Mouse (Mus musculus): ENCODE data around the gene Sigirr. TPM values are rescaled to one million over a fixed set of nuclear protein-coding genes. Genes with fewer than 3 reads are reported as not detected.

The Sigirr gene
- polyA plus RNA-seq, 1 experiment = 3.9 TPM

GRCm38 (mm10) chr7:141143112-141143511, 42.7 kb upstream of the Sigirr start:
- no peaks in the 10 kb centered on the region for H3K27me3 ChIP-seq (ENCODE audit: control insufficient read depth, insufficient read depth, low read length)
- H3K4me3 ChIP-seq (ENCODE audit: control insufficient read depth, low read depth, low read length) = no peak overlapping the region
- TF ChIP-seq CTCF (IDR thresholded peaks at IDR 0.05; ENCODE audit: control insufficient read depth, insufficient read depth, insufficient replicate concordance, low read depth, low read length) = peak; percentile 47; the same call in 1 of the 2 replicates
- TF ChIP-seq POLR2A (IDR thresholded peaks at IDR 0.05; ENCODE audit: control insufficient read depth, low read depth, low read length) = no peak
- no peaks in the 10 kb centered on the region; the same call in 1 of the 2 replicates for H3K36me3 ChIP-seq (ENCODE audit: control insufficient read depth, insufficient read depth, low read length)
- H3K4me1 ChIP-seq (ENCODE audit: control insufficient read depth, insufficient read depth, low read length) = peaks cover 6% of the 10 kb centered on the region; the same call in 1 of the 2 replicates
- H3K27ac ChIP-seq (ENCODE audit: control insufficient read depth, insufficient read depth, low read depth, low read length) = peak overlapping the region; percentile 52

DNA sequence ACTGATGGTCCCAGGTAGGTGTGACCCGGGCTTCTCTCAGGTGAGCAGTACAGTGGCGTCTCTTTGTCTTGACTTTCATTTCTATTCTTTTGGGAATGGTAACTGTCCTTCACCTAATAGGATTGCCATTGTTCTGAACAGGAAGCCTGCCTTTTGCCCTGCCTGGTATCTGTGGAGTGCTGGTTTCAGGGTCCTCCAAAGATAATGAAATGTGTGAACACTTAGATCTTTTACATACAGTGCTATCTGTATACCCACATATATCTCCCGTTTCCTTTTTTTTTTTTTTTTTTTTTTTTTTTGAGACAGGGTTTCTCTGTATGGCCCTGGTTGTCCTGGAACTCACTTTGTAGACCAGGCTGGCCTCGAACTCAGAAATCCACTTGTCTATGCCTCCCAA, 41.0 kb upstream of the Sigirr start:
- Histone ChIP-seq H3K27ac (ENCODE audit: control insufficient read depth, insufficient read depth, low read depth, low read length) (no peak overlapping the region), H3K36me3 (ENCODE audit: control insufficient read depth, insufficient read depth, low read length) (no peaks in the 10 kb centered on the region; the same call in 1 of the 2 replicates), H3K4me1 (ENCODE audit: control insufficient read depth, insufficient read depth, low read length) (0 out of 2 replicates have a peak, but pooled peaks cover 3% of the 10 kb centered on the region), H3K4me3 (ENCODE audit: control insufficient read depth, low read depth, low read length) (no peak overlapping the region), H3K27me3 (ENCODE audit: control insufficient read depth, insufficient read depth, low read length) (no peaks in the 10 kb centered on the region)
- no peak for TF ChIP-seq CTCF (IDR thresholded peaks at IDR 0.05; ENCODE audit: control insufficient read depth, insufficient read depth, insufficient replicate concordance, low read depth, low read length)
- no peak for TF ChIP-seq POLR2A (IDR thresholded peaks at IDR 0.05; ENCODE audit: control insufficient read depth, low read depth, low read length)

- no peaks in the 10 kb centered on the region; the same call in 1 of the 2 replicates for H3K4me1 ChIP-seq (ENCODE audit: control insufficient read depth, insufficient read depth, low read length)
- TF ChIP-seq POLR2A (IDR thresholded peaks at IDR 0.05; ENCODE audit: control insufficient read depth, low read depth, low read length) (no peak), CTCF (IDR thresholded peaks at IDR 0.05; ENCODE audit: control insufficient read depth, insufficient read depth, insufficient replicate concordance, low read depth, low read length) (no peak)
- H3K27me3 ChIP-seq (ENCODE audit: control insufficient read depth, insufficient read depth, low read length) = no peaks in the 10 kb centered on the region
- peak overlapping the region; percentile 92; the same call in 1 of the 2 replicates for H3K27ac ChIP-seq (ENCODE audit: control insufficient read depth, insufficient read depth, low read depth, low read length)
- peaks cover 1% of the 10 kb centered on the region; the same call in 1 of the 2 replicates for H3K36me3 ChIP-seq (ENCODE audit: control insufficient read depth, insufficient read depth, low read length)
- peak overlapping the region; percentile 97 for H3K4me3 ChIP-seq (ENCODE audit: control insufficient read depth, low read depth, low read length)
Observed at GRCm38 (mm10) chr7:141131904-141132755, 31.8 kb upstream of the Sigirr start.

DNA sequence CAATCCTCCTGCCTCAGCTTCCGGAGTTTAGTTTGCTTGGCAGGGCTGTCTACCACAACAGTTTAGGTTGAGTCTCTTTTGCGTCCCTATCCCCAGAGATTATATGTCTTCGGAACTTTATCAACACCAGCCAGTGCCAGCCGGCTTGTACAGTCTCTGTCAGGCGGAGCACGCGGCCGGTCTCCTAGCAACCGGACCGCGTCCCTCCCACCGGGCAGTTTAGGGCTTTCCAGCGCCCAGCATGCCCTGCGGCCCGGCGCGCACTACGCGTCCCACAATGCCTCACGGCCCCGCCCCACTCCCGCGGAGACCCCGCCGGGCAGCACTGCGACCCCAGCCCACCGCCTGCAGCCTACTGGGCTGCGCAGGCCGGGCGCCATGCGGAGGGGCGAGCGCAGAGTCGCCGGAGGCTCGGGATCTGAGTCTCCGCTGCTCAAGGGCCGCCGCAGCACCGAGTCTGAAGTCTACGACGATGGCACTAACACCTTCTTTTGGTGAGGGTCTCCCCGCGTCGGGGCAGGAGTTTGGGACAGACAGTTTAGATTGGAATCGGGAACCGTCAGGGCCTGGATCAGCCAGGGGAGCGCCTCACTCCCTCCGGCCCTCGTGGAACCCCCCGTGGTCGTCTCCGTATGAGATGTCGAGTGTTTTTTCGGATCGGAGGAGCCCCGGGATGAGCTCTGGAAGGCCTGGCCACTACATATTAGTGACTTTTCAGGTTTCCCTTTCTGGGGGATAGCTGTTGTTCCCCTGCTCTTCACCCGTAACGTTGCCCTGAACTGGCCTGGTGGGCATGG, 30.9 kb upstream of the Sigirr start:
- H3K4me3 ChIP-seq (ENCODE audit: control insufficient read depth, low read depth, low read length) = peak overlapping the region; percentile 97
- no peaks in the 10 kb centered on the region; the same call in 1 of the 2 replicates for H3K4me1 ChIP-seq (ENCODE audit: control insufficient read depth, insufficient read depth, low read length)
- H3K27me3 ChIP-seq (ENCODE audit: control insufficient read depth, insufficient read depth, low read length) = no peaks in the 10 kb centered on the region
- TF ChIP-seq POLR2A (IDR thresholded peaks at IDR 0.05; ENCODE audit: control insufficient read depth, low read depth, low read length) (peak; percentile 93), CTCF (IDR thresholded peaks at IDR 0.05; ENCODE audit: control insufficient read depth, insufficient read depth, insufficient replicate concordance, low read depth, low read length) (no peak; the same call in 1 of the 2 replicates)
- peaks cover 1% of the 10 kb centered on the region; the same call in 1 of the 2 replicates for H3K36me3 ChIP-seq (ENCODE audit: control insufficient read depth, insufficient read depth, low read length)
- peak overlapping the region; percentile 92 for H3K27ac ChIP-seq (ENCODE audit: control insufficient read depth, insufficient read depth, low read depth, low read length)

DNA sequence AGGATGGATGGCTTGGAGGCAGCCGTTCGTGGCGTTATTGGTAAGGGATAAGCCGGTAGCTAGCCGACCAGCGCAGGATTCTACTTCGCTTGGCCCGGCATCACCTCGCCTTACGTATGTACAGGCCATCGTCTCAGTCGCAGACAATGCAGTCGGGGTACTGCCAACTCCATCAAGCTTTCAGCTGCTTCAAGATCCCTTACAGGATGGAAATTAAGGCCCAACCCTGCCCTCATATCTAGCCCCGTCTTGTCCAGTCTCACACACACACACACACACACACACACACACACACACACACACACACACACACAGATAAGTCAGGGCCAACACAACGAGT, 23.1 kb upstream of the Sigirr start:
- H3K27ac ChIP-seq (ENCODE audit: control insufficient read depth, insufficient read depth, low read depth, low read length) = peak overlapping the region; percentile 30
- H3K4me3 ChIP-seq (ENCODE audit: control insufficient read depth, low read depth, low read length) = peak overlapping the region; percentile 86
- peaks cover 11% of the 10 kb centered on the region for H3K4me1 ChIP-seq (ENCODE audit: control insufficient read depth, insufficient read depth, low read length)
- H3K27me3 ChIP-seq (ENCODE audit: control insufficient read depth, insufficient read depth, low read length) = no peaks in the 10 kb centered on the region
- TF ChIP-seq CTCF (IDR thresholded peaks at IDR 0.05; ENCODE audit: control insufficient read depth, insufficient read depth, insufficient replicate concordance, low read depth, low read length) (no peak), POLR2A (IDR thresholded peaks at IDR 0.05; ENCODE audit: control insufficient read depth, low read depth, low read length) (no peak; the same call in 1 of the 2 replicates)
- no peaks in the 10 kb centered on the region for H3K36me3 ChIP-seq (ENCODE audit: control insufficient read depth, insufficient read depth, low read length)

- TF ChIP-seq CTCF (IDR thresholded peaks at IDR 0.05; ENCODE audit: control insufficient read depth, insufficient read depth, insufficient replicate concordance, low read depth, low read length) (no peak), POLR2A (IDR thresholded peaks at IDR 0.05; ENCODE audit: control insufficient read depth, low read depth, low read length) (peak; percentile 52; the same call in 1 of the 2 replicates)
- Histone ChIP-seq H3K36me3 (ENCODE audit: control insufficient read depth, insufficient read depth, low read length) (no peaks in the 10 kb centered on the region), H3K4me3 (ENCODE audit: control insufficient read depth, low read depth, low read length) (peak overlapping the region; percentile 86)
Observed at GRCm38 (mm10) chr7:141122689-141123516, 22.5 kb upstream of the Sigirr start.

More at GRCm38 (mm10) chr7:141122689-141123516, 22.5 kb upstream of the Sigirr start:
- peak overlapping the region; percentile 30 for H3K27ac ChIP-seq (ENCODE audit: control insufficient read depth, insufficient read depth, low read depth, low read length)
- H3K27me3 ChIP-seq (ENCODE audit: control insufficient read depth, insufficient read depth, low read length) = no peaks in the 10 kb centered on the region
- peaks cover 11% of the 10 kb centered on the region for H3K4me1 ChIP-seq (ENCODE audit: control insufficient read depth, insufficient read depth, low read length)

Measured in testis, adult 2 months (tissue).